Mouse (Mus musculus) liver, embryonic 14.5 days (tissue): ENCODE measurements at regions not wholly inside any gene's neighbourhood (a gene's known extent, or its start where the extent isn't known, plus 50 kb on each side); places are given as distances from the start of the nearest gene placed in this dataset.

Experiments used
- ATAC-seq: fragments of 200-750 bp; cut with Nextera tagmentation; 2 replicates; pipeline ENCODE4 v1.8.0; 2017; ENCODE audit warnings: moderate number of reproducible peaks, mild to moderate bottlenecking, moderate library complexity; ENCODE audit not compliant: insufficient read depth
- DNase-seq, 3 experiments: peaks; one replicate each; pipeline ENCODE4 v3.0.0-alpha.2; 2012 to 2013; ENCODE audit warnings: low read depth in 3 of 3, low spot score in 3 of 3
- H3K27ac ChIP-seq: fragments of 300-500 bp; sonication (generic); 2 replicates; pipeline ENCODE4 v1.5.1; 2014; ENCODE audit warnings: moderate library complexity, mild to moderate bottlenecking, control low read depth, inconsistent platforms
- H3K27me3 ChIP-seq: fragments of 300-500 bp; sonication (generic); 2 replicates; pipeline ENCODE4 v1.6.1; 2014; ENCODE audit warnings: mild to moderate bottlenecking, low read length, moderate library complexity; ENCODE audit not compliant: control insufficient read depth, insufficient read depth
- H3K36me3 ChIP-seq: fragments of 300-500 bp; sonication (generic); replicated peaks from 2 replicates; pipeline ENCODE4 v1.6.1; 2014; ENCODE audit warnings: low read depth; ENCODE audit not compliant: control insufficient read depth, insufficient read depth
- H3K4me1 ChIP-seq, 2 experiments: fragments of 200-500 bp in 1 of 2; fragments of 300-500 bp in 1 of 2; sonication (generic) in 1 of 2; replicated peaks; 2 replicates each; pipeline ENCODE4 v1.6.1; 2012 to 2014; ENCODE audit warnings: antibody characterized with exemption in 1 of 2, inconsistent platforms in 1 of 2, low read length in 1 of 2; ENCODE audit not compliant: control insufficient read depth in 2 of 2, insufficient read depth in 2 of 2
- H3K4me2 ChIP-seq: fragments of 300-500 bp; sonication (generic); 2 replicates; pipeline ENCODE4 v1.6.1; 2014; ENCODE audit warnings: low read depth, mild to moderate bottlenecking, control low read depth, moderate library complexity
- H3K4me3 ChIP-seq, 2 experiments: fragments of 200-500 bp in 1 of 2; fragments of 300-500 bp in 1 of 2; sonication (generic) in 1 of 2; 2 replicates each; pipeline ENCODE4 v1.5.1; 2012 to 2014; ENCODE audit warnings: low read depth in 2 of 2, low read length in 2 of 2, mild to moderate bottlenecking in 2 of 2, control low read depth in 1 of 2, inconsistent platforms in 1 of 2, moderate library complexity in 1 of 2; ENCODE audit not compliant: insufficient read depth in 1 of 2
- H3K9ac ChIP-seq: fragments of 300-500 bp; sonication (generic); replicated peaks from 2 replicates; pipeline ENCODE4 v1.6.1; 2014; ENCODE audit warnings: mild to moderate bottlenecking, control low read depth, moderate library complexity
- H3K9me3 ChIP-seq: fragments of 300-500 bp; sonication (generic); 2 replicates; pipeline ENCODE4 v1.6.1; 2016; ENCODE audit warnings: low read length, mixed read lengths; ENCODE audit not compliant: control insufficient read depth
- CTCF ChIP-seq: IDR thresholded peaks from 2 replicates; pipeline ENCODE4 v1.5.1; 2016; ENCODE audit warnings: antibody characterized with exemption, low read depth, control low read depth
- EP300 ChIP-seq: IDR thresholded peaks from 2 replicates; pipeline ENCODE4 v1.6.1; 2016; ENCODE audit warnings: antibody characterized with exemption, low read depth
- WGBS: fragments of 180-500 bp; shearing (Covaris S2); extraction: QIAGEN DNeasy Blood & Tissue Kit; methylation state at CpG from one replicate; pipeline ENCODE4 v1.1.7; 2014; ENCODE audit not compliant: insufficient replicate concordance; 5-methylcytosine and 5-hydroxymethylcytosine counted together

DNA sequence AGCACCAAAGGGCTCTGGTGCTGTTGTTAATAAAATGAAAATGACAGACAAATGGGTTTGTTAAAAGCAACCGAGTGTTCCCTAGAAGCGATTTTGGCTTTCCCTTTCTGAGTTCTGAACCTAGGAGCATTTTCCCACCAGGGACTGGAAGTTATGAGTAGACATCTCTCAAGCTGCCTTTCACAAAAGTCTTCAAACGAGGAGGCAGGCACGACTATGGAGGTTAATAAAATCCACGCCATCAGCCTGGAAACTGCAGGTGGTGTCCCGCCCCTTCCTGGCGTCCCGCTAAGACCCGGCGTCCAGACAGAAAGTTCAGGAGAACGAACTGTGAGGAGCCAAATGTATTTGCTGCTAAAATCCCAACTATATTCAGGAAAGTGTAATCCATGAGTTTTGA lies 91.1 kb upstream of the Gas1 start:
- 71% methylated on average over 11 of the region's 11 CpGs for WGBS
- Histone ChIP-seq H3K4me2 (no peak overlapping the region), H3K27ac (no peak overlapping the region), H3K4me1 (no peaks in the 10 kb centered on the region), H3K4me3 (no peak overlapping the region), H3K9ac (no peak overlapping the region), H3K36me3 (no peaks in the 10 kb centered on the region), H3K27me3 (no peaks in the 10 kb centered on the region), H3K9me3 (no peaks in the 10 kb centered on the region)
- no peak for ATAC-seq
- no peak for TF ChIP-seq CTCF
- TF ChIP-seq EP300 = no peak
- DNase-seq = no peak

DNA sequence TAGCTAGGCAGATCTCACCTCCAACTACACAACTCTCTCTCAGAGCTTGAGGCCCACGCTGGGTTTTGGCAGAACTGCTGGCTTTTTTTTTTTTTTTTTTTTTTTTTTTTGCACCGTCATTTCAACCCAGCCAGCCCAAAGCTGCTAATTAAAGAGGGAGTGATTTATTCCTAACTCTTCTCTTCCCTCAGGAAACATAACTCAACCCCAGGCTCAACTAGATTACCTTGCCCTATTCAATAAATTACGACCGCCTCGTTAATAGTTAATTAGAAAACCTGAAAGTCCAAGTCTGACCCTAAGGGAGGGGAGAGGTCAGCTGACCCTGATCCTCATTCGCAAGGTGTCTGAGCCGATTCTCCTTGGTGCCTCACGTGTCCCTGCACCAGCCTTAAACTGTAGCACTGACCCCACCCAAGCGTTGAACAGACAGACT lies 92.3 kb upstream of the Gas1 start:
- H3K27me3 ChIP-seq = no peaks in the 10 kb centered on the region
- no peaks in the 10 kb centered on the region for H3K4me1 ChIP-seq
- 67% methylated on average over 9 of the region's 9 CpGs for WGBS
- H3K27ac ChIP-seq = no peak overlapping the region
- ATAC-seq = no peak
- no peak overlapping the region for H3K9ac ChIP-seq
- TF ChIP-seq CTCF (no peak), EP300 (no peak)
- no peaks in the 10 kb centered on the region for H3K36me3 ChIP-seq
- no peak for DNase-seq
- H3K4me3 ChIP-seq = no peak overlapping the region
- no peaks in the 10 kb centered on the region for H3K9me3 ChIP-seq
- no peak overlapping the region for H3K4me2 ChIP-seq

DNA sequence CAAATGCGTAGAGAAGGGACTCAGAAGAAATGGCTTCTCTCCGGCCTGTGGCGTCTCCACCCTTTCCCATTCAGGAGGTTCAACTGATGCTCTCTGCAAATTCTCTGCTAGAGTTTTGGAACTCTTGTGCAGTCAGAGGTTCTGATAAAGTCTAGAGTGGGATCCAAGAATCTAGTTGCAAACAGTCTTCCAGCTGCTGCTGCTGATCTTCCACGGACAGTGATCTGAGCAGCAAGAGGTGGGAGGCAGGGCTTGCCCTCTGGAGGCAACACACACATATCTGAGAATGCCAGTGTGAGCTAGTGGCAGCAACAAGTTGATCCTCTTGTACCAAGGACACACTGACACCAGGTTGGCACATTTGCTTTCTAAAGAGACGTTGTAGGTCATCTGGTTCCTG lies 93.4 kb upstream of the Gas1 start:
- Histone ChIP-seq H3K27ac (no peak overlapping the region), H3K4me3 (no peak overlapping the region), H3K9me3 (no peaks in the 10 kb centered on the region), H3K9ac (no peak overlapping the region), H3K36me3 (no peaks in the 10 kb centered on the region), H3K4me2 (no peak overlapping the region), H3K27me3 (no peaks in the 10 kb centered on the region), H3K4me1 (no peaks in the 10 kb centered on the region)
- no peak for ATAC-seq
- TF ChIP-seq EP300 (no peak), CTCF (no peak)
- 63% methylated on average over 5 of the region's 5 CpGs for WGBS
- no peak for DNase-seq

DNA sequence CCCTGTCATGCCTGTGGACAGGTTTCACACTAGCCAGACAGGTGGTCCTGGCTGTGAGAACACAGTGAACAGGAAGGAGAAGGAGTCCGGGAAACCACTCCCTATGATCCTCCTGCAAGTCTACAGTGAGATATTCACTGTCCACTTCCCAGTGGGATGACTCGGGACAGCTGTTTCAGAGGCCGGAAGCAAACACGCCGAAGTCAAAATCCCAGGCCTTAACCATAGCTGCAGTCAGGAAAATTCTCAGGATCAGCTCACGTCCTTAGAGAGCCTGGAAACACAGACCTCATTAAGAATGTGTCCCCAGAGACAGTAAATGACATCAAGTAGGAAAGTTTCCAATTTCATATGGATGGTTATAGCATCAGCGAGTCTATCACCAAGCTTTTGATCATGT lies 96.2 kb upstream of the Gas1 start:
- H3K36me3 ChIP-seq = no peaks in the 10 kb centered on the region
- no peaks in the 10 kb centered on the region for H3K27me3 ChIP-seq
- no peaks in the 10 kb centered on the region for H3K4me1 ChIP-seq
- DNase-seq (no peak), ATAC-seq (no peak)
- no peak overlapping the region for H3K4me2 ChIP-seq
- H3K9ac ChIP-seq = no peak overlapping the region
- TF ChIP-seq CTCF (no peak), EP300 (no peak)
- H3K9me3 ChIP-seq = no peaks in the 10 kb centered on the region
- WGBS = 69% methylated on average over 7 of the region's 7 CpGs
- H3K27ac ChIP-seq = no peak overlapping the region
- H3K4me3 ChIP-seq = no peak overlapping the region

DNA sequence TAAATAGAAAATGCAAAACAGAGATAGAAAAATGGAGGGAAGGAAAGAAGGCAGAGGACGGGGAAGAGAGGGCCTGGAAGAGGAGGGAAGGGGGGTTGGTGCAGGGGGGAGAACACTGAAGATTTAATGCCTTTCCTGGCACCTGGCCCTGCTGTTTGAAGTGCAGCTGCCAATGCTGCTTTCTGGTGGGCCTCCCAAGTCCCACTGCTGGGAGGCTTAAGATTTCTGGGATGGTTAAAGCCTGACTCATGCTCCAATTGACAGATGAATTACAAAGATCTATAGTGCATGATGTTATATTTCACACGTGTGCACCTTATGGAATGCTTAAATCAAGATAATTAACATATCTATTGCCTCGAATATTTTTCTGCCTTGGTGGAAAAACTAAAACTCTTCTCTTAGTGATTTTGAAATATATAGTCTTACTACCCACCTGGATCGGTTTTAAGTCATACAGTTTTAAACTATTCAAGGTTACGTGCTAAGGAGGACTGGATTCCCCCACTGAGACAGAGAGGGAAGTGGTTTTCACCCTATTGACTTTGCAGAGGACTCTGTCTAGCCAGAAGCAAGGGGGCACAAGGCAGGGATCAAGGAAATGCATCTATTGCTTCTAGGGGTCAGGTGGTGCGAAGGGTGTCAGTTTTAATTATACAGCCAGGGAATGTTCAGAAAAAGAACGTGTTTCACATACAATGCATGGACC lies 105.5 kb upstream of the Gas1 start:
- TF ChIP-seq CTCF (no peak), EP300 (no peak)
- H3K4me1 ChIP-seq = no peaks in the 10 kb centered on the region
- H3K27ac ChIP-seq = no peak overlapping the region
- no peaks in the 10 kb centered on the region for H3K27me3 ChIP-seq
- H3K4me3 ChIP-seq = no peak overlapping the region
- no peaks in the 10 kb centered on the region for H3K36me3 ChIP-seq
- no peak overlapping the region for H3K4me2 ChIP-seq
- whole genome bisulfite sequencing = 52% methylated on average over 7 of the region's 7 CpGs
- ATAC-seq (no peak), DNase-seq (no peak)
- no peak overlapping the region for H3K9ac ChIP-seq
- no peaks in the 10 kb centered on the region for H3K9me3 ChIP-seq
